Mouse (Mus musculus): ENCODE data around the gene Tm9sf1. TPM values are rescaled to one million over a fixed set of nuclear protein-coding genes. Genes with fewer than 3 reads are reported as not detected.

Tm9sf1 gene
- polyA plus RNA-seq, 1 experiment from 2014 or later: 42.8 TPM

- peaks cover 19% of the 10 kb centered on the region for H3K4me1 ChIP-seq (ENCODE audit: insufficient read depth)
- ATAC-seq (no peak), DNase-seq (no peak)
- no peak overlapping the region for H3K4me3 ChIP-seq (ENCODE audit: low read depth, low read length)
- no peak overlapping the region for H3K4me2 ChIP-seq (ENCODE audit: low read depth, low read length)
- peaks cover 47% of the 10 kb centered on the region for H3K36me3 ChIP-seq (replicated peaks; ENCODE audit: insufficient read depth, low read length)
- H3K27me3 ChIP-seq (ENCODE audit: insufficient read depth, low read length): no peaks in the 10 kb centered on the region
- H3K9me3 ChIP-seq (ENCODE audit: low read length): no peaks in the 10 kb centered on the region
- no peak overlapping the region for H3K9ac ChIP-seq (replicated peaks)
- no peak overlapping the region for H3K27ac ChIP-seq (ENCODE audit: low read depth)
- TF ChIP-seq EP300 (IDR thresholded peaks at IDR 0.05; ENCODE audit: low read depth) (no peak), CTCF (IDR thresholded peaks at IDR 0.05; ENCODE audit: low read depth) (no peak)
- WGBS (ENCODE audit: insufficient replicate concordance): 95% methylated on average over 14 of the region's 14 CpGs
Observed at GRCm38 (mm10) chr14:55640816-55641215, 2.8 kb downstream of the Tm9sf1 start.

- ATAC-seq: no peak
- TF ChIP-seq CTCF (IDR thresholded peaks at IDR 0.05; ENCODE audit: low read depth) (no peak), EP300 (IDR thresholded peaks at IDR 0.05; ENCODE audit: low read depth) (no peak)
Observed at GRCm38 (mm10) chr14:55637795-55638194, 5.8 kb downstream of the Tm9sf1 start, which contains the start of gene Gm49378. Gene Gm49378 (minus strand): TSS chr14:55637895.

GRCm38 (mm10) chr14:55635523-55636007, 8.0 kb downstream of the Tm9sf1 start, which contains the start of gene Ipo4:
Gene Ipo4 (minus strand): TSS chr14:55635957.
- TF ChIP-seq CTCF (IDR thresholded peaks at IDR 0.05; ENCODE audit: low read depth): no peak
- 0 out of 2 replicates have a peak, but pooled peaks have one; percentile 16 for TF ChIP-seq EP300 (IDR thresholded peaks at IDR 0.05; ENCODE audit: low read depth)
- peak within 1 kb of the TSS; percentile 82 for H3K4me2 ChIP-seq (ENCODE audit: low read depth, low read length)
- H3K9ac ChIP-seq (replicated peaks): peak within 1 kb of the TSS; percentile 61
- WGBS (ENCODE audit: insufficient replicate concordance): 1% methylated on average over 33 of the region's 33 CpGs
- peaks cover 69% of the 10 kb centered on the region for H3K36me3 ChIP-seq (replicated peaks; ENCODE audit: insufficient read depth, low read length)
- peak; percentile 92 for DNase-seq
- H3K4me3 ChIP-seq (ENCODE audit: low read depth, low read length): peak within 1 kb of the TSS; percentile 55
- H3K9me3 ChIP-seq (ENCODE audit: low read length): no peaks in the 10 kb centered on the region
- no peaks in the 10 kb centered on the region for H3K27me3 ChIP-seq (ENCODE audit: insufficient read depth, low read length)
- peaks cover 7% of the 10 kb centered on the region for H3K4me1 ChIP-seq (ENCODE audit: insufficient read depth)
- ATAC-seq: peak; percentile 95
- peak within 1 kb of the TSS; percentile 53; the same call in 1 of the 2 replicates for H3K27ac ChIP-seq (ENCODE audit: low read depth)

More at GRCm38 (mm10) chr14:55637795-55638194, 5.8 kb downstream of the Tm9sf1 start, which contains the start of gene Gm49378:
- H3K9ac ChIP-seq (replicated peaks): no peak within 1 kb of the TSS
- no peak for DNase-seq
- no peak within 1 kb of the TSS for H3K4me2 ChIP-seq (ENCODE audit: low read depth, low read length)
- H3K27me3 ChIP-seq (ENCODE audit: insufficient read depth, low read length): no peaks in the 10 kb centered on the region
- no peak within 1 kb of the TSS for H3K27ac ChIP-seq (ENCODE audit: low read depth)
- H3K4me1 ChIP-seq (ENCODE audit: insufficient read depth): peaks cover 14% of the 10 kb centered on the region
- peaks cover 62% of the 10 kb centered on the region for H3K36me3 ChIP-seq (replicated peaks; ENCODE audit: insufficient read depth, low read length)
- 97% methylated on average over 9 of the region's 9 CpGs for WGBS (ENCODE audit: insufficient replicate concordance)
- H3K4me3 ChIP-seq (ENCODE audit: low read depth, low read length): no peak within 1 kb of the TSS
- H3K9me3 ChIP-seq (ENCODE audit: low read length): no peaks in the 10 kb centered on the region

GRCm38 (mm10) chr14:55634874-55635522, 8.6 kb downstream of the Tm9sf1 start:
- TF ChIP-seq EP300 (IDR thresholded peaks at IDR 0.05; ENCODE audit: low read depth) (no peak), CTCF (IDR thresholded peaks at IDR 0.05; ENCODE audit: low read depth) (no peak)
- Histone ChIP-seq H3K4me2 (ENCODE audit: low read depth, low read length) (peak overlapping the region; percentile 82), H3K36me3 (replicated peaks; ENCODE audit: insufficient read depth, low read length) (peaks cover 69% of the 10 kb centered on the region), H3K9me3 (ENCODE audit: low read length) (no peaks in the 10 kb centered on the region), H3K27ac (ENCODE audit: low read depth) (no peak overlapping the region), H3K27me3 (ENCODE audit: insufficient read depth, low read length) (no peaks in the 10 kb centered on the region), H3K4me1 (ENCODE audit: insufficient read depth) (peaks cover 7% of the 10 kb centered on the region), H3K4me3 (ENCODE audit: low read depth, low read length) (peak overlapping the region; percentile 55), H3K9ac (replicated peaks) (peak overlapping the region; percentile 61)
- WGBS (ENCODE audit: insufficient replicate concordance): 9% methylated on average over 19 of the region's 23 CpGs
- peak; percentile 40 for ATAC-seq
- no peak for DNase-seq

- H3K36me3 ChIP-seq (replicated peaks; ENCODE audit: insufficient read depth, low read length): peaks cover 71% of the 10 kb centered on the region
- no peak overlapping the region for H3K9ac ChIP-seq (replicated peaks)
- no peaks in the 10 kb centered on the region for H3K9me3 ChIP-seq (ENCODE audit: low read length)
- H3K4me1 ChIP-seq (ENCODE audit: insufficient read depth): no peaks in the 10 kb centered on the region
- WGBS (ENCODE audit: insufficient replicate concordance): 45% methylated on average over 5 of the region's 5 CpGs
- TF ChIP-seq CTCF (IDR thresholded peaks at IDR 0.05; ENCODE audit: low read depth): peak; percentile 90
- TF ChIP-seq EP300 (IDR thresholded peaks at IDR 0.05; ENCODE audit: low read depth): no peak
- no peak overlapping the region for H3K27ac ChIP-seq (ENCODE audit: low read depth)
- ATAC-seq (peak; percentile 35; the same call in 1 of the 2 replicates), DNase-seq (peak; percentile 78)
- H3K27me3 ChIP-seq (ENCODE audit: insufficient read depth, low read length): no peaks in the 10 kb centered on the region
- no peak overlapping the region for H3K4me2 ChIP-seq (ENCODE audit: low read depth, low read length)
- no peak overlapping the region for H3K4me3 ChIP-seq (ENCODE audit: low read depth, low read length)
Observed at GRCm38 (mm10) chr14:55629312-55629711, 14.3 kb downstream of the Tm9sf1 start.

- TF ChIP-seq CTCF (IDR thresholded peaks at IDR 0.05; ENCODE audit: low read depth) (no peak), EP300 (IDR thresholded peaks at IDR 0.05; ENCODE audit: low read depth) (no peak)
- Histone ChIP-seq H3K4me1 (ENCODE audit: insufficient read depth) (no peaks in the 10 kb centered on the region), H3K9me3 (ENCODE audit: low read length) (no peaks in the 10 kb centered on the region), H3K36me3 (replicated peaks; ENCODE audit: insufficient read depth, low read length) (peaks cover 61% of the 10 kb centered on the region), H3K4me2 (ENCODE audit: low read depth, low read length) (no peak overlapping the region), H3K9ac (replicated peaks) (no peak overlapping the region), H3K27ac (ENCODE audit: low read depth) (no peak overlapping the region), H3K4me3 (ENCODE audit: low read depth, low read length) (no peak overlapping the region), H3K27me3 (ENCODE audit: insufficient read depth, low read length) (no peaks in the 10 kb centered on the region)
- DNase-seq (no peak), ATAC-seq (peak; percentile 62)
- WGBS (ENCODE audit: insufficient replicate concordance): 85% methylated on average over 27 of the region's 27 CpGs
Observed at GRCm38 (mm10) chr14:55628077-55628827, 15.4 kb downstream of the Tm9sf1 start.

Data from liver, postnatal 0 days (tissue).